Mouse (Mus musculus) central nervous system, embryonic 11.5 days (tissue): ENCODE results near the gene Gm17332. TPM values are rescaled to one million over a fixed set of nuclear protein-coding genes. Genes with fewer than 3 reads are reported as not detected.

ENCODE experiments used
- polyA plus RNA-seq: library from polyadenylated mRNA; depleted of rRNA; stranded (reverse); fragments of >200 nt; gene quantifications from 2 replicates; pipeline ENCODE4 v1.2.3, GENCODE M21; 2012; rRNA removed

The Gm17332 gene
- not detected in 2 replicates for polyA plus RNA-seq

GRCm38 (mm10) chr11:31182362-31182761, at the start of gene Gm17332:
Gene Gm17332 (minus strand): TSS chr11:31182462.

Other genes starting within 250 kb of the Gm17332 start
- 19.9 and 25.9 TPM in 2 replicates for gene Erlec1, start 228.1 kb downstream of the Gm17332 start, polyA plus RNA-seq
- 4.2 and 5.4 TPM in 2 replicates for gene Chac2, start 196.1 kb downstream of the Gm17332 start, polyA plus RNA-seq
- 2.2 and 2.6 TPM in 2 replicates for gene Stc2, start 187.6 kb upstream of the Gm17332 start, polyA plus RNA-seq